Mouse (Mus musculus): ENCODE measurements around the gene Fbxo27. TPM values are rescaled to one million over a fixed set of nuclear protein-coding genes. Genes with fewer than 3 reads are reported as not detected.

Fbxo27 gene
- not detected for polyA plus RNA-seq (2014; fragmentation: Illumina TruSeq; extraction: RNeasy Lipid Tissue Mini Kit (QIAGEN cat#74804); ENCODE audit: low replicate concordance)

GRCm38 (mm10) chr7:28692545-28693320 is at the start of gene Fbxo27:
Gene Fbxo27 (plus strand): TSS chr7:28692849.

GRCm38 (mm10) chr7:28716590-28717281 is 24.1 kb downstream of the Fbxo27 start, which contains the start of gene Fbxo17:
Gene Fbxo17 (plus strand): TSS chr7:28716804.

GRCm38 (mm10) chr7:28741709-28742438 is 49.2 kb downstream of the Fbxo27 start, which contains the start of the genes Mrps12 and Sars2:
Gene Mrps12 (minus strand): TSS chr7:28741820.
Gene Sars2 (plus strand): TSS chr7:28741992.

Other genes with a start within 250 kb of the Fbxo27 start
- gene Lrfn1, start 240.9 kb upstream of the Fbxo27 start, polyA plus RNA-seq (2014; fragmentation: Illumina TruSeq; extraction: RNeasy Lipid Tissue Mini Kit (QIAGEN cat#74804); ENCODE audit: low replicate concordance) = not detected
- gene Ifnl2, start 182.4 kb upstream of the Fbxo27 start, polyA plus RNA-seq (2014; fragmentation: Illumina TruSeq; extraction: RNeasy Lipid Tissue Mini Kit (QIAGEN cat#74804); ENCODE audit: low replicate concordance) = not detected
- gene Ifnl3, start 170.0 kb upstream of the Fbxo27 start, polyA plus RNA-seq (2014; fragmentation: Illumina TruSeq; extraction: RNeasy Lipid Tissue Mini Kit (QIAGEN cat#74804); ENCODE audit: low replicate concordance) = not detected
- 1.0 TPM for gene Sycn, start 152.0 kb upstream of the Fbxo27 start, polyA plus RNA-seq (2014; fragmentation: Illumina TruSeq; extraction: RNeasy Lipid Tissue Mini Kit (QIAGEN cat#74804); ENCODE audit: low replicate concordance)
- gene Nccrp1, start 145.6 kb upstream of the Fbxo27 start, polyA plus RNA-seq (2014; fragmentation: Illumina TruSeq; extraction: RNeasy Lipid Tissue Mini Kit (QIAGEN cat#74804); ENCODE audit: low replicate concordance) = not detected
- gene Samd4b, start 94.7 kb upstream of the Fbxo27 start, polyA plus RNA-seq (2014; fragmentation: Illumina TruSeq; extraction: RNeasy Lipid Tissue Mini Kit (QIAGEN cat#74804); ENCODE audit: low replicate concordance) = 11.0 TPM
- 1.1 TPM for gene Pak4, start 94.7 kb upstream of the Fbxo27 start, polyA plus RNA-seq (2014; fragmentation: Illumina TruSeq; extraction: RNeasy Lipid Tissue Mini Kit (QIAGEN cat#74804); ENCODE audit: low replicate concordance)
- not detected for gene Acp7, start 61.5 kb upstream of the Fbxo27 start, polyA plus RNA-seq (2014; fragmentation: Illumina TruSeq; extraction: RNeasy Lipid Tissue Mini Kit (QIAGEN cat#74804); ENCODE audit: low replicate concordance)
- gene Fbxo17, start 24.0 kb downstream of the Fbxo27 start, polyA plus RNA-seq (2014; fragmentation: Illumina TruSeq; extraction: RNeasy Lipid Tissue Mini Kit (QIAGEN cat#74804); ENCODE audit: low replicate concordance) = not detected
- 6.5 TPM for gene Mrps12, start 49.0 kb downstream of the Fbxo27 start, polyA plus RNA-seq (2014; fragmentation: Illumina TruSeq; extraction: RNeasy Lipid Tissue Mini Kit (QIAGEN cat#74804); ENCODE audit: low replicate concordance)
- gene Sars2, start 49.1 kb downstream of the Fbxo27 start, polyA plus RNA-seq (2014; fragmentation: Illumina TruSeq; extraction: RNeasy Lipid Tissue Mini Kit (QIAGEN cat#74804); ENCODE audit: low replicate concordance) = not detected
- gene Ccer2, start 63.3 kb downstream of the Fbxo27 start, polyA plus RNA-seq (2014; fragmentation: Illumina TruSeq; extraction: RNeasy Lipid Tissue Mini Kit (QIAGEN cat#74804); ENCODE audit: low replicate concordance) = not detected
- 9.9 TPM for gene Sirt2, start 73.9 kb downstream of the Fbxo27 start, polyA plus RNA-seq (2014; fragmentation: Illumina TruSeq; extraction: RNeasy Lipid Tissue Mini Kit (QIAGEN cat#74804); ENCODE audit: low replicate concordance)
- gene Nfkbib, start 74.7 kb downstream of the Fbxo27 start, polyA plus RNA-seq (2014; fragmentation: Illumina TruSeq; extraction: RNeasy Lipid Tissue Mini Kit (QIAGEN cat#74804); ENCODE audit: low replicate concordance) = not detected
- 1.6 TPM for gene Rinl, start 96.1 kb downstream of the Fbxo27 start, polyA plus RNA-seq (2014; fragmentation: Illumina TruSeq; extraction: RNeasy Lipid Tissue Mini Kit (QIAGEN cat#74804); ENCODE audit: low replicate concordance)
- gene Hnrnpl, start 115.7 kb downstream of the Fbxo27 start, polyA plus RNA-seq (2014; fragmentation: Illumina TruSeq; extraction: RNeasy Lipid Tissue Mini Kit (QIAGEN cat#74804); ENCODE audit: low replicate concordance) = 238 TPM
- 2.9 TPM for gene Ech1, start 132.4 kb downstream of the Fbxo27 start, polyA plus RNA-seq (2014; fragmentation: Illumina TruSeq; extraction: RNeasy Lipid Tissue Mini Kit (QIAGEN cat#74804); ENCODE audit: low replicate concordance)
- gene Lgals4, start 141.0 kb downstream of the Fbxo27 start, polyA plus RNA-seq (2014; fragmentation: Illumina TruSeq; extraction: RNeasy Lipid Tissue Mini Kit (QIAGEN cat#74804); ENCODE audit: low replicate concordance) = 126 TPM
- gene Lgals7, start 171.0 kb downstream of the Fbxo27 start, polyA plus RNA-seq (2014; fragmentation: Illumina TruSeq; extraction: RNeasy Lipid Tissue Mini Kit (QIAGEN cat#74804); ENCODE audit: low replicate concordance) = not detected
- not detected for gene Capn12, start 188.6 kb downstream of the Fbxo27 start, polyA plus RNA-seq (2014; fragmentation: Illumina TruSeq; extraction: RNeasy Lipid Tissue Mini Kit (QIAGEN cat#74804); ENCODE audit: low replicate concordance)